Mouse (Mus musculus) CH12.LX (cell line): Measurements from ENCODE around the gene Cipc.

Source experiments
- CHD2 ChIP-seq: IDR thresholded peaks from 2 replicates; pipeline ENCODE4 v1.6.1; 2011; ENCODE audit warnings: low read length, improper control_type of control experiment
- CTCF ChIP-seq, 2 experiments: IDR thresholded peaks in 1 of 2; conservative IDR thresholded peaks in 1 of 2; 2 replicates each; pipeline ENCODE4 v1.5.1; 2011 to 2012; ENCODE audit warnings: low read depth in 2 of 2, low read length in 2 of 2, improper control_type of control experiment in 1 of 2, inconsistent platforms in 1 of 2, mild to moderate bottlenecking in 1 of 2, moderate library complexity in 1 of 2
- EP300 ChIP-seq: IDR thresholded peaks from 2 replicates; pipeline ENCODE4 v1.6.1; 2011; ENCODE audit warnings: low read length, improper control_type of control experiment
- JUND ChIP-seq: conservative IDR thresholded peaks from 2 replicates; pipeline ENCODE4 v1.6.1; 2011; ENCODE audit warnings: low read depth, low read length, improper control_type of control experiment
- MEF2A ChIP-seq: IDR thresholded peaks from 2 replicates; pipeline ENCODE4 v1.6.1; 2014; ENCODE audit warnings: low read depth, mild to moderate bottlenecking, inconsistent platforms, low read length, improper control_type of control experiment, borderline replicate concordance
- NRF1 ChIP-seq: IDR thresholded peaks from 2 replicates; pipeline ENCODE4 v1.6.1; 2014; ENCODE audit warnings: low read depth, mild to moderate bottlenecking, inconsistent platforms, low read length, improper control_type of control experiment, moderate library complexity
- POLR2A ChIP-seq: IDR thresholded peaks from 2 replicates; pipeline ENCODE4 v1.6.1; 2011; ENCODE audit warnings: low read depth, mild to moderate bottlenecking, improper control_type of control experiment, low read length
- POLR2AphosphoS2 ChIP-seq: IDR thresholded peaks from 2 replicates; pipeline ENCODE4 v1.6.1; 2011; ENCODE audit warnings: low read depth, low read length, improper control_type of control experiment
- TBP ChIP-seq: conservative IDR thresholded peaks from 2 replicates; pipeline ENCODE4 v1.6.1; 2011; ENCODE audit warnings: low read depth, low read length, improper control_type of control experiment
- TCF12 ChIP-seq: IDR thresholded peaks from 2 replicates; pipeline ENCODE4 v1.6.1; 2014; ENCODE audit warnings: low read depth, mild to moderate bottlenecking, inconsistent platforms, low read length, improper control_type of control experiment
- USF1 ChIP-seq: IDR thresholded peaks from 2 replicates; pipeline ENCODE4 v1.6.1; 2014; ENCODE audit warnings: low read depth, mild to moderate bottlenecking, inconsistent platforms, low read length, improper control_type of control experiment

- TF ChIP-seq CHD2 (no peak), CTCF (conservative IDR thresholded peaks at IDR 0.05 in 1 of 2, IDR thresholded peaks at IDR 0.05 in 1 of 2; ENCODE audit: low read depth in 2 of 2, low read length in 2 of 2) (peak; percentile 83), TBP (no peak), POLR2A (no peak), EP300 (no peak), USF1 (no peak), TCF12 (no peak), NRF1 (no peak), MEF2A (no peak), JUND (no peak), POLR2AphosphoS2 (no peak)
Measured at GRCm38 (mm10) chr12:86905203-86905602, 41.6 kb upstream of the Cipc start.
